Mouse (Mus musculus): Measurements from ENCODE around the gene Mb. TPM values are rescaled to one million over a fixed set of nuclear protein-coding genes. Genes with fewer than 3 reads are reported as not detected.

The Mb gene
- polyA plus RNA-seq, 1 experiment: not detected

GRCm38 (mm10) chr15:77014985-77015384, 35.5 kb downstream of the Mb start:
- H3K27me3 ChIP-seq (ENCODE audit: control insufficient read depth): no peaks in the 10 kb centered on the region

GRCm38 (mm10) chr15:77014431-77014830, 36.0 kb downstream of the Mb start:
- H3K27me3 ChIP-seq (ENCODE audit: control insufficient read depth): no peaks in the 10 kb centered on the region
- no peaks in the 10 kb centered on the region for H3K36me3 ChIP-seq (ENCODE audit: control insufficient read depth)
- no peak overlapping the region for H3K4me3 ChIP-seq (replicated peaks)
- TF ChIP-seq TAL1 (IDR thresholded peaks at IDR 0.05; ENCODE audit: low read length) (no peak), GATA1 (IDR thresholded peaks at IDR 0.05; ENCODE audit: low read length) (no peak)
- H3K9me3 ChIP-seq (ENCODE audit: control insufficient read depth, low read length): no peaks in the 10 kb centered on the region
- no peaks in the 10 kb centered on the region for H3K4me1 ChIP-seq (ENCODE audit: control insufficient read depth)

More at GRCm38 (mm10) chr15:77014985-77015384, 35.5 kb downstream of the Mb start:
- Histone ChIP-seq H3K4me1 (ENCODE audit: control insufficient read depth) (no peaks in the 10 kb centered on the region), H3K36me3 (ENCODE audit: control insufficient read depth) (no peaks in the 10 kb centered on the region), H3K4me3 (replicated peaks) (no peak overlapping the region), H3K9me3 (ENCODE audit: control insufficient read depth, low read length) (no peaks in the 10 kb centered on the region)
- TF ChIP-seq GATA1 (IDR thresholded peaks at IDR 0.05; ENCODE audit: low read length): no peak
- TF ChIP-seq TAL1 (IDR thresholded peaks at IDR 0.05; ENCODE audit: low read length): no peak

DNA sequence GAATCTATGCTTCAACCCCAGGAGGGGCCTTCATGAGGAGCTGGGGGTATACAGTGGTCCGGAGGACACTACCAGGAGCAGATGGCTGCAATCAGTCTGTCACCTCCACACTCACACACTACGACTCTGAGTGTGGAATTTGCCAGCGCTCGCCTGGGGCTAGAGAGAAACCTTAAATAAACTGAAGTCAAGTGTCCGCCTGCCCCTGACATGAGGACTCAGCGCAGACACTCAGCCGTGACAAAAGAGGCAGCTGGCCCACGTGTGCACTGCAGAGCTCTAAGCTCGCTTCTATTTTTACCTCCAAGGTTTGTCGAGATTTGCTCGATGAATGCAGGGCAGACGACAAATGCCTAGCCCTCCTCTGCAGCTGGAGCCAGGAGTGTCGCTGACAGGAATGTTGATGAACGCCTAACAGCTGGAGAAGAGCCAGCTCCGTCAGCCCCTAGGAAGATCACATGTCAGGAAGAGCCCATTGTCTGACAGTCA, 36.7 kb downstream of the Mb start:
- Histone ChIP-seq H3K4me3 (replicated peaks) (no peak overlapping the region), H3K36me3 (ENCODE audit: control insufficient read depth) (no peaks in the 10 kb centered on the region), H3K27me3 (ENCODE audit: control insufficient read depth) (no peaks in the 10 kb centered on the region), H3K4me1 (ENCODE audit: control insufficient read depth) (no peaks in the 10 kb centered on the region), H3K9me3 (ENCODE audit: control insufficient read depth, low read length) (no peaks in the 10 kb centered on the region)
- TF ChIP-seq GATA1 (IDR thresholded peaks at IDR 0.05; ENCODE audit: low read length) (no peak), TAL1 (IDR thresholded peaks at IDR 0.05; ENCODE audit: low read length) (no peak)

DNA sequence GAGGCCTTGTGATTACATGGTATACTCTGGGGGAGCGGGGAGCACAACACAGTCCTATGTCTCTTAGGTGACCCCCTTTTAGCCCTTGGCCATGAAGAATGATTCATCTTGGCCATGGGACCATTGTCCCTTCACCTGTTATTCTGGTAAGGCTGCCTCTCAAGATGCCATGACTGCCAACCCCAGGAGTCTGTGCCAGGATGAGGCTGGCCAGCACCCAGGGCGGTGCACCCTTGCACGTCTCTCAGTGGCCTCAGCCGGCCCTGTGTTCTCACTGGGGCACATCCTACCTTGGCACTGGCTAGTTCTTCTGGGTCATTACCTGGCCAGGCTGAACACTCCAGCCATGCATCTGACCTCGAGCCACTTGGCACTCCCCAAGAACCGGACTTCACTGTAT, 41.6 kb downstream of the Mb start:
- TF ChIP-seq TAL1 (IDR thresholded peaks at IDR 0.05; ENCODE audit: low read length) (no peak), GATA1 (IDR thresholded peaks at IDR 0.05; ENCODE audit: low read length) (no peak)
- Histone ChIP-seq H3K36me3 (ENCODE audit: control insufficient read depth) (no peaks in the 10 kb centered on the region), H3K4me1 (ENCODE audit: control insufficient read depth) (no peaks in the 10 kb centered on the region), H3K27me3 (ENCODE audit: control insufficient read depth) (no peaks in the 10 kb centered on the region), H3K9me3 (ENCODE audit: control insufficient read depth, low read length) (no peaks in the 10 kb centered on the region), H3K4me3 (replicated peaks) (no peak overlapping the region)

DNA sequence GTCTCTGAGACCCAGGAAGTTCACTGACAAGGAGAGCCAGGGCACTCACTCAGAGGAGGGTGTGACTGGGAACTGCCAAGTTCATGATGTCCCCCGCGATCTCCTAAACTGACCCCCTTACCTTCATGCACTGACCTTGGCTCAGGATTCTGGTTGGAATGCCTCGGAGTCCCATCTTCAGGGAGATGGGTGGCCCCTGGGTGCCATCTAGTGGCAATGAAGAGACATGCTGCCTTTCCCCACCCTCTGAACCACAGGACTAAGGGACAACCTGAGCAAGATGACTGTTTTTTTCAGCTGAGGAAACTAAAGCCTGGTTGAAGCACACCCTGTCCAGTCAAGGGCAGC, 46.6 kb downstream of the Mb start:
- H3K4me1 ChIP-seq (ENCODE audit: control insufficient read depth): no peaks in the 10 kb centered on the region
- H3K27me3 ChIP-seq (ENCODE audit: control insufficient read depth): no peaks in the 10 kb centered on the region; the same call in 1 of the 2 replicates
- no peaks in the 10 kb centered on the region for H3K36me3 ChIP-seq (ENCODE audit: control insufficient read depth)
- H3K9me3 ChIP-seq (ENCODE audit: control insufficient read depth, low read length): peaks cover 24% of the 10 kb centered on the region
- TF ChIP-seq TAL1 (IDR thresholded peaks at IDR 0.05; ENCODE audit: low read length) (no peak), GATA1 (IDR thresholded peaks at IDR 0.05; ENCODE audit: low read length) (no peak)
- no peak overlapping the region for H3K4me3 ChIP-seq (replicated peaks)

GRCm38 (mm10) chr15:77003173-77003867, 47.1 kb downstream of the Mb start:
- Histone ChIP-seq H3K4me1 (ENCODE audit: control insufficient read depth) (no peaks in the 10 kb centered on the region), H3K4me3 (replicated peaks) (no peak overlapping the region), H3K9me3 (ENCODE audit: control insufficient read depth, low read length) (peaks cover 24% of the 10 kb centered on the region), H3K36me3 (ENCODE audit: control insufficient read depth) (no peaks in the 10 kb centered on the region), H3K27me3 (ENCODE audit: control insufficient read depth) (no peaks in the 10 kb centered on the region; the same call in 1 of the 2 replicates)
- no peak for TF ChIP-seq GATA1 (IDR thresholded peaks at IDR 0.05; ENCODE audit: low read length)
- TF ChIP-seq TAL1 (IDR thresholded peaks at IDR 0.05; ENCODE audit: low read length): no peak

GRCm38 (mm10) chr15:76998878-76999588, 51.4 kb downstream of the Mb start:
- Histone ChIP-seq H3K27me3 (ENCODE audit: control insufficient read depth) (no peaks in the 10 kb centered on the region; the same call in 1 of the 2 replicates), H3K36me3 (ENCODE audit: control insufficient read depth) (no peaks in the 10 kb centered on the region), H3K9me3 (ENCODE audit: control insufficient read depth, low read length) (peaks cover 24% of the 10 kb centered on the region), H3K4me3 (replicated peaks) (no peak overlapping the region), H3K4me1 (ENCODE audit: control insufficient read depth) (no peaks in the 10 kb centered on the region)
- TF ChIP-seq GATA1 (IDR thresholded peaks at IDR 0.05; ENCODE audit: low read length) (no peak), TAL1 (IDR thresholded peaks at IDR 0.05; ENCODE audit: low read length) (no peak)

DNA sequence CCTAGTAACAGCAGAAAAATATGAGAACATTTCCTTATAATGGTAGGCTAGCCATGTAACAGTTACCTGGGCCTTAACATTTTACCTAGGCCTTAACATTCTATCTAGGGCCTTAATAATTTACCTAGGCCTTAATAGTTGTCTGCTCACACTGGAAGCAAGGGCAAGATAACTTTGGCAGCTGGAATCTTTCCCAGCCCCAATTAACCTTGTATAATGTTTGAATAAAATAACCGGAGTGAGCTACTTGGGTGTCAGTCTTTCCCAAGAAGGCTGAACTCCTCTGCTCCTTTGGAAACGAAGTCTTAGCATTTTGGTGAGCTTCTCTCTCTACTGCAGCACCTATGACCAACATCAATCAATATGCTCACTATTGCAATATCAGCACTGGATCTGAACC, 52.4 kb downstream of the Mb start:
- H3K27me3 ChIP-seq (ENCODE audit: control insufficient read depth): no peaks in the 10 kb centered on the region; the same call in 1 of the 2 replicates
- H3K36me3 ChIP-seq (ENCODE audit: control insufficient read depth): no peaks in the 10 kb centered on the region
- H3K4me1 ChIP-seq (ENCODE audit: control insufficient read depth): no peaks in the 10 kb centered on the region
- TF ChIP-seq GATA1 (IDR thresholded peaks at IDR 0.05; ENCODE audit: low read length) (no peak), TAL1 (IDR thresholded peaks at IDR 0.05; ENCODE audit: low read length) (no peak)
- H3K4me3 ChIP-seq (replicated peaks): no peak overlapping the region
- H3K9me3 ChIP-seq (ENCODE audit: control insufficient read depth, low read length): peaks cover 24% of the 10 kb centered on the region

GRCm38 (mm10) chr15:76994413-76994812, 56.1 kb downstream of the Mb start:
- Histone ChIP-seq H3K36me3 (ENCODE audit: control insufficient read depth) (no peaks in the 10 kb centered on the region), H3K4me1 (ENCODE audit: control insufficient read depth) (no peaks in the 10 kb centered on the region), H3K27me3 (ENCODE audit: control insufficient read depth) (0 out of 2 replicates have a peak, but pooled peaks cover 2% of the 10 kb centered on the region), H3K4me3 (replicated peaks) (no peak overlapping the region), H3K9me3 (ENCODE audit: control insufficient read depth, low read length) (no peaks in the 10 kb centered on the region; the same call in 1 of the 2 replicates)
- TF ChIP-seq GATA1 (IDR thresholded peaks at IDR 0.05; ENCODE audit: low read length) (no peak), TAL1 (IDR thresholded peaks at IDR 0.05; ENCODE audit: low read length) (no peak)
